Mouse (Mus musculus) midbrain, embryonic 14.5 days (tissue): Measurements from ENCODE around the gene Ptpro. TPM values are rescaled to one million over a fixed set of nuclear protein-coding genes. Genes with fewer than 3 reads are reported as not detected.
"Not testable (repeated sequence)": the region's sequence is repeated elsewhere in the genome, so short reads cannot be mapped to it uniquely, and the experiment has no call there.

Experiments
- ATAC-seq: fragments of 200-750 bp; cut with Nextera tagmentation; 2 replicates; pipeline ENCODE4 v1.8.0; 2017; ENCODE audit warnings: moderate number of reproducible peaks, moderate library complexity; ENCODE audit not compliant: low FRiP score, low TSS enrichment
- DNase-seq: peaks from one replicate; pipeline ENCODE4 v3.0.0-alpha.2; 2015
- H3K27ac ChIP-seq: fragments of 300-500 bp; sonication (generic); replicated peaks from 2 replicates; pipeline ENCODE4 v1.5.1; 2014; ENCODE audit warnings: mild to moderate bottlenecking, low read depth, low read length, moderate library complexity
- H3K27me3 ChIP-seq: fragments of 300-500 bp; sonication (generic); 2 replicates; pipeline ENCODE4 v1.6.1; 2014; ENCODE audit warnings: low read length, control low read depth, mixed read lengths; ENCODE audit not compliant: control insufficient read depth, insufficient read depth
- H3K36me3 ChIP-seq: fragments of 300-500 bp; sonication (generic); 2 replicates; pipeline ENCODE4 v1.6.1; 2014; ENCODE audit warnings: low read length, control low read depth; ENCODE audit not compliant: control insufficient read depth, insufficient read depth
- H3K4me1 ChIP-seq: fragments of 300-500 bp; sonication (generic); 2 replicates; pipeline ENCODE4 v1.6.1; 2014; ENCODE audit warnings: mild to moderate bottlenecking, antibody characterized with exemption, low read length, control low read depth; ENCODE audit not compliant: control insufficient read depth, insufficient read depth
- H3K4me2 ChIP-seq: fragments of 300-500 bp; sonication (generic); 2 replicates; pipeline ENCODE4 v1.6.1; 2014; ENCODE audit warnings: mild to moderate bottlenecking, low read length, moderate library complexity
- H3K4me3 ChIP-seq: fragments of 300-500 bp; sonication (generic); replicated peaks from 2 replicates; pipeline ENCODE4 v1.5.1; 2014; ENCODE audit warnings: low read depth, low read length
- H3K9ac ChIP-seq: fragments of 300-500 bp; sonication (generic); replicated peaks from 2 replicates; pipeline ENCODE4 v1.6.1; 2014; ENCODE audit warnings: mild to moderate bottlenecking, low read length, moderate library complexity
- H3K9me3 ChIP-seq: fragments of 300-500 bp; sonication (generic); 2 replicates; pipeline ENCODE4 v1.6.1; 2016; ENCODE audit warnings: low read length, control low read depth, mixed read lengths; ENCODE audit not compliant: control insufficient read depth
- WGBS: fragments of 180-500 bp; shearing (Covaris S2); extraction: QIAGEN DNeasy Blood & Tissue Kit; methylation state at CpG from one replicate; pipeline ENCODE4 v1.1.7; 2014; 5-methylcytosine and 5-hydroxymethylcytosine counted together
- polyA plus RNA-seq: library from polyadenylated mRNA; unstranded; fragments of >200 nt; fragmentation: Nextera tagmentation; extraction: Ambion mirVana; gene quantifications from 2 replicates; pipeline ENCODE4 v1.2.1, GENCODE M21; 2014

Ptpro gene
- polyA plus RNA-seq, 1 experiment from 2014 or later = 80.6 TPM

DNA sequence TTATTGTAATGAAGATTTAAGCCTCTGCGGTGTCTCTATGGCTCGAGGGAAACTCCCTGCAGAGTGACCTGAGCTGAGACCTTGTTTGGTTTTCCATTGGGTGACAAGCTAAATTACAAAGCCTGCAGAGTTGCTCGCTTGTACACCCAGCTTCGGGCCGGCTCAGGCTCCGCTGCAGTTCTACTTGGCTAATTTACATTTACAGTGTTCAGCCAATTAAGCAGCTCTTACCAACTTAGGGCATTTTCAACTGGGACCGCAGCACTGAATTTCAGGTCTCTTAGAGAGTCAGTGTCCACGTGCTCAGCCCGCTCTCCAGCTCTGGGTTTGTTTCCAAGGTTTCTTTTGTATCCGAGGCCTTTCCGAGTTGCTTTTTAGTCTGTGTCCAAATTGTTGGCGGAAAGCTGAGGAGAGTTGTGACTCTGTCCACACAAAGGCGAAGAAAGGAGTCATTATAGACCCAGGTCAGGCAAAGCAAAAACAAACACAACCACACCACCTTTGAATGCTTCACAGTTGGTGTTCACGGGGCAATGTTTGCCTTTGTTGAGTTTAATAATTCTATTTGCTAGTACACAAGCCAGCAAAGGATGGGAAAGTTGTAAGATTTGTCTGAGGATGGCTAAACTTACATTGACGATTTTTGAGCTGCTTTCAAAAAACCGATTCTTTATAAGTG lies 185.9 kb downstream of the Ptpro start:
- no peak overlapping the region for H3K4me3 ChIP-seq
- ATAC-seq (0 out of 2 replicates have a peak, but pooled peaks have one; percentile 59), DNase-seq (peak; percentile 70)
- no peaks in the 10 kb centered on the region for H3K9me3 ChIP-seq
- no peak overlapping the region for H3K27ac ChIP-seq
- no peak overlapping the region for H3K4me2 ChIP-seq
- H3K4me1 ChIP-seq = peaks cover 14% of the 10 kb centered on the region; the same call in 1 of the 2 replicates
- WGBS = 10% methylated on average over 16 of the region's 16 CpGs
- 0 out of 2 replicates have a peak, but pooled peaks cover 3% of the 10 kb centered on the region for H3K27me3 ChIP-seq
- no peak overlapping the region for H3K9ac ChIP-seq
- peaks cover 9% of the 10 kb centered on the region for H3K36me3 ChIP-seq

DNA sequence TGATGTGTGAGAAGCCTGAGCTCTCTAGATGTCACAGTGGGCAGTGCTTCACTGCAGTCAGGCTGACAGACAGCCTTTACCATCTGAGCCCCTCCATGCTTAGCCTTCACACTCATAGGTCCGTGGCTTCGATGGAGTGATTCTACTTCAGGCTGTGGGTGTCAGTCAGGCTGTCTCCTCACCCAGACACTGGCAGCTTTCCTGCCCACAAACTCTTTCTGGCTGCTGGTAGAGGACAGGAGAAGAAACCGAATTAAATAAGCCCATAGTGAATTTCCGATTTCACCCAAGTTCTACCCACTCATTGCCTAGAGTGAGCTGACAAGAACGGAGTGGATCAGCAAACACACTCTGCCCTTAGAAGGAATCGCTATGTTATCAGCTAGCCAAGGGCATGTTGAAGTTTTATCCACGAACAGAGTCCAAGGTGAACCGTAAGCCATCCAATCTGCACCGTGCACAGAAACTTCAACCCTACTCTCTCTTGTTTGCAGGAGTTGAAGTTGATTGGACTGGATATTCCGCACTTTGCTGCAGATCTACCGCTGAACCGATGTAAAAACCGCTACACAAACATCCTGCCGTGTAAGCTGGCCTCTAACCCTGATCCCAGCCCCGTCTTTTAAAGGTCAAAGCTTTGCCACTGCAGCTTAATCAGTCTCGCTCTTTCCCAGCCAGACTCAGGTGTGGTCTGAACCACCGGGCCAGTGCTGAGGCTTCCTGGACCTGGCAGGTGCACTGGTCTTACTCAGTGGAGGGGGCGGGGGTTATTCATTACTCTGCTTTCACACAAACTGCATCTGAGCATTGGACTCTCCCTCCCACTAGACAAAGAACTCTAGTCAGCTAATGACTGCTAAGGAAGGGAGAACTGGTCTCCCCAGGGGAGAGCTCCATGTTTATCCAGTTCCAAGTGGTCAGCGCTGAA lies 188.7 kb downstream of the Ptpro start:
- 85% methylated on average over 19 of the region's 19 CpGs for WGBS
- H3K9me3 ChIP-seq = no peaks in the 10 kb centered on the region
- no peak overlapping the region for H3K9ac ChIP-seq

DNA sequence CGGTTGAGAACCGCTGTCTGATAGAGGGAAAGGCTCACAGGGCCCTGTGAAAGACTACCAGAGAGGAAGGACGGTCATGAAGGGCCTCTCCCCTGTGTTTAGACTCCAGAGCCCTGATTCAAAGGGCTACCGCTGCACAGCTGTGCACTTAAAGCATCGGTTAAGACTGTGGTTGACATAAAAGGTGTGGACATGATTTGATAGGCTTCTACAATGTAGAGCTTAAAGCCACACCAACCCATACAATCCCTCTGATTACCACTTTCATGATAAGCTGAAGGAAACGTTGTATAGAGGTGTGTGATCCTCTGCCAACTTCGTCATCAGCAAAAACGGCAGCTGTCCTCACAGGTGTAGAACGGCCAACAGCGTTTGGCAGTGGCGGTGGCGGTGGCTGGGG lies 191.0 kb downstream of the Ptpro start:
- 93% methylated on average over 12 of the region's 12 CpGs for WGBS

More for the DNA sequence above, 188.7 kb downstream of the Ptpro start:
- Histone ChIP-seq H3K36me3 (peaks cover 30% of the 10 kb centered on the region), H3K4me1 (0 out of 2 replicates have a peak, but pooled peaks cover 10% of the 10 kb centered on the region), H3K4me2 (no peak overlapping the region), H3K27ac (no peak overlapping the region), H3K4me3 (no peak overlapping the region), H3K27me3 (0 out of 2 replicates have a peak, but pooled peaks cover 3% of the 10 kb centered on the region)
- ATAC-seq (no peak), DNase-seq (no peak)

DNA sequence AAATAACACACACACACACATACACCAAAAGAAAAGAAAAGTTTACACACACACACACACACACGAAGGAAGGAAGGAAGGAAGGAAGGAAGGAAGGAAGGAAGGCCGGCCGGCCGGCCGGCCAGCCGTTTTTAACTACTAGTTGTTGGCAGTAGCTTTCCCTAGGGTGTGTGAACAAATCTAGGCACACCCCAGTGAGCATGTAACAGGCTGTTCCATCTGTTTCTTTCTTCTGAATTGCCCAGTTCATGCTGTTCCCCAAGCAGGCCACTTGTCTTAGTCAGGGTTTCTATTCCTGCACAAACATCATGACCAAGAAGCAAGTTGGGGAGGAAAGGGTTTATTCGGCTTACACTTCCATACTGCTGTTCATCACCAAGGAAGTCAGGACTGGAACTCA lies 194.0 kb downstream of the Ptpro start:
- not testable (repeated sequence) for DNase-seq, H3K9ac ChIP-seq, H3K9me3 ChIP-seq, ATAC-seq, H3K4me3 ChIP-seq, H3K4me2 ChIP-seq, H3K4me1 ChIP-seq, H3K27me3 ChIP-seq, H3K27ac ChIP-seq
- 90% methylated on average over 7 of the region's 7 CpGs for WGBS
- peaks cover 45% of the 10 kb centered on the region for H3K36me3 ChIP-seq

More for the DNA sequence above, 191.0 kb downstream of the Ptpro start:
- no peak for ATAC-seq
- no peak overlapping the region for H3K4me2 ChIP-seq
- H3K9ac ChIP-seq = no peak overlapping the region
- no peak overlapping the region for H3K27ac ChIP-seq
- H3K9me3 ChIP-seq = no peaks in the 10 kb centered on the region
- H3K36me3 ChIP-seq = peaks cover 35% of the 10 kb centered on the region
- no peak for DNase-seq
- H3K4me1 ChIP-seq = 0 out of 2 replicates have a peak, but pooled peaks cover 1% of the 10 kb centered on the region
- H3K27me3 ChIP-seq = no peaks in the 10 kb centered on the region
- H3K4me3 ChIP-seq = no peak overlapping the region

DNA sequence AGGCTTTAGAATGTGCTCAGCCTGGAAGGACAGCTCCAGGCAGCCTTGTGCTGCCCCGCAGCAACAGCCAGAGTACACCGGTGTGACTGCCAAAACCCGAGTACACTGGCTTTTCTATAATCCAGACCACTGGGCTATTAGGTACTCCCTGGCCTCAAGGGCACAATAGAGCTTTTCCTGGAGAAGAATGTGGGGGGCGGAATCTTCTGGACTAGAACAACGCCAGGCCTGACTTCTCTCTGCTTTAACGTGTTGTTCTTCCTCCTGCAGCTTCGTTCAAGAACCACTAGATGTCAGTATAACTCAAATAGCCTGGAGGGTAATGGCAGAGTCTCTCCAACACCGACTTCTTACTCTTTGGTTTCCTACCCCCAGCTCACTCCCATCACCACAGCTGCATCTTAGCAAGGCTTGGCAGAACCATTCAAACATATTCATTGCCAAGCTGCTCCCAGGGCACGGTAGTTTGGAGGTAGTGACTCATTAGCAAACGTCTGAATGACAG lies 203.5 kb downstream of the Ptpro start:
- Histone ChIP-seq H3K9ac (no peak overlapping the region), H3K36me3 (peaks cover 14% of the 10 kb centered on the region), H3K27me3 (no peaks in the 10 kb centered on the region), H3K4me3 (no peak overlapping the region), H3K4me2 (no peak overlapping the region), H3K9me3 (no peaks in the 10 kb centered on the region), H3K4me1 (no peaks in the 10 kb centered on the region), H3K27ac (no peak overlapping the region)
- DNase-seq = peak; percentile 85
- peak; percentile 82 for ATAC-seq
- 13% methylated on average over 10 of the region's 10 CpGs for WGBS

DNA sequence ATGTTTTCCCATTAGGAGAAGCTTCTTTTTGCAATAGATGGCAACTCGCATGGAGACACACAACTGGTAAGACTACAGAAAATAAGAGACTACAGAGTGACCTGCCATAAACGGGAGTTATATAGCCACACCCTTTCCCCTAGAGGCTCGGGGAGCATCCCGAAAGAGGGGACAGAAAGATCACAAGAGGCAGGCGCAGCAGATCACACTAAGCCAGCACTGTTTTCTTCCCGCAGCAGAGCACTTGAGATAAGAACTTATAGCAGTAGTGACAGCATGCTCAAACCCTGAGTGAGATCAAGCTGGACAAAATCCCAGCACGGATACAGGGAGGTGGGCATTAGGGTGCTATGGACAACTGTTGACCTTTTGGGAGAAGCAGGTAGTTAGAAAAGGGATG lies 203.9 kb downstream of the Ptpro start:
- H3K4me1 ChIP-seq = no peaks in the 10 kb centered on the region
- 0 out of 2 replicates have a peak, but pooled peaks have one; percentile 20 for ATAC-seq
- H3K4me2 ChIP-seq = no peak overlapping the region
- H3K9ac ChIP-seq = no peak overlapping the region
- DNase-seq = no peak
- no peaks in the 10 kb centered on the region for H3K27me3 ChIP-seq
- peaks cover 13% of the 10 kb centered on the region for H3K36me3 ChIP-seq
- H3K27ac ChIP-seq = no peak overlapping the region
- no peak overlapping the region for H3K4me3 ChIP-seq
- H3K9me3 ChIP-seq = no peaks in the 10 kb centered on the region
- WGBS = 78% methylated on average over 7 of the region's 7 CpGs

DNA sequence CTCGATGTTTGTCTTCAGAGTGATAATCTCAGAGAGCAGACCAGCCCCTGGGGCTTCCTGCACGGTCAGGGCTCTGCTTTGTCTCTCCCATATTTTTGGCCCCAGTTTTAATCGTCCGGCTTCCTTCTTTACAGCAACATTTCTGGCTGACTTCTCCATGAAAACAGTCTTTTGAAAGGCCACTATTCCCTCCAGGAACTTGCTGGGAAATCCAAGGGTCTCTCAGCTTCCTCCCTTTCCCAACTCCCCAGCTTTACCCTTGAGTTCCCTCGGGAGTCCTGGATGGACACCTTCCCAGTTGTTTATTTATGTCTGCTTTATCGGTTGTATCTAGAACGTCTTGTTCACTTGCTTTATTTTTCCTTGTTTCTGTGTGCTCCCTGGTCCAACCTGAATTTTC lies 205.1 kb downstream of the Ptpro start:
- Histone ChIP-seq H3K4me3 (no peak overlapping the region), H3K9ac (no peak overlapping the region), H3K36me3 (peaks cover 21% of the 10 kb centered on the region), H3K4me1 (no peaks in the 10 kb centered on the region), H3K27me3 (no peaks in the 10 kb centered on the region), H3K27ac (no peak overlapping the region), H3K9me3 (no peaks in the 10 kb centered on the region), H3K4me2 (no peak overlapping the region)
- 59% methylated on average over 7 of the region's 7 CpGs for WGBS
- DNase-seq (no peak), ATAC-seq (no peak)

DNA sequence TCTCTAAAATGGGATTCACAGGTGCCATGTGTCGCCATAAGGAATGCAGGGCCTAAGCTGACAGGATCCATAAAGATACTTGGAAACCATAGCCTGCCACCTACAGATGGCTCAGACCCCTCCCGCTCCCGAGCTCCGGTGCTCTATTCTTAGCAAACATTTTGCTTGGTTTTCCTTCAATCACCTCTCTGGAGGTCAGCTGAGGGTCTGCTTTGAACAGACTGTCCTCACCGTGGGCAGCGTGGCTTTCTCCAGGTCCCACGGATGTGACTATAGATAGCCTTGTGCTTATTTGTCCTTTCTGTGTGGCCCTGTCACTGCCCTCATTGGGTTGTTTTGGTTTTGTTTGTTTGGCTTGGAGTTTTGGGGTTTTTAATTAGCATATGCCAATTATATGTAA lies 206.0 kb downstream of the Ptpro start:
- WGBS = 85% methylated on average over 7 of the region's 7 CpGs

More for the DNA sequence above, 206.0 kb downstream of the Ptpro start:
- Histone ChIP-seq H3K27ac (no peak overlapping the region), H3K4me2 (no peak overlapping the region), H3K27me3 (no peaks in the 10 kb centered on the region), H3K4me3 (no peak overlapping the region), H3K36me3 (peaks cover 20% of the 10 kb centered on the region), H3K9ac (no peak overlapping the region), H3K4me1 (no peaks in the 10 kb centered on the region), H3K9me3 (no peaks in the 10 kb centered on the region)
- DNase-seq = no peak
- ATAC-seq = no peak
